Mouse (Mus musculus): ENCODE measurements around the gene Srsf4.

DNA sequence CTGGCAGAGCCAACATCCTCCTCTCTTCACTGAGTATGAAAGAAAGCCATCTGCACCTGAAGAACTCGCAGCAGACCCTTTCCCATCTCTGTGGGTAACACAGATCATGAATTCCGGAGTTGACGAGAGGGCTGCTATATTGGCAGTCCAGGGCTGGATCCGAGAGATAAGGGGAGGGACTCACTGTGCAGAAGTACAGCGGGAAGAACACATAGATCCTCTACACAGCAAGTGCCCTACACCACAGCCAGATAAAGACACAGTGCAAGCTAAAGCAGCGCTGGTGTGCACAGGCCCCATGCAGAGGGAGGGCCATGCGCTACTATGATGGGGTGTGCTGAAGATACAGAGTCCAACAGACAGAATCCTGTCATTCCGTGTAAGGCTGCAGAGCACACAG is 44.3 kb upstream of the Srsf4 start:
- TF ChIP-seq CTCF (IDR thresholded peaks at IDR 0.05; ENCODE audit: low read depth) (no peak), EP300 (IDR thresholded peaks at IDR 0.05; ENCODE audit: low read depth) (peak; percentile 82)

All from liver, embryonic 14.5 days (tissue).